Mouse (Mus musculus) midbrain, embryonic 14.5 days (tissue): Measurements from ENCODE around the gene 4933427D14Rik. TPM values are rescaled to one million over a fixed set of nuclear protein-coding genes. Genes with fewer than 3 reads are reported as not detected.

Experiments used
- ATAC-seq: fragments of 200-750 bp; cut with Nextera tagmentation; 2 replicates; pipeline ENCODE4 v1.8.0; 2017; ENCODE audit warnings: moderate number of reproducible peaks, moderate library complexity; ENCODE audit not compliant: low FRiP score, low TSS enrichment
- DNase-seq: peaks from one replicate; pipeline ENCODE4 v3.0.0-alpha.2; 2015
- H3K27ac ChIP-seq: fragments of 300-500 bp; sonication (generic); replicated peaks from 2 replicates; pipeline ENCODE4 v1.5.1; 2014; ENCODE audit warnings: mild to moderate bottlenecking, low read depth, low read length, moderate library complexity
- H3K27me3 ChIP-seq: fragments of 300-500 bp; sonication (generic); 2 replicates; pipeline ENCODE4 v1.6.1; 2014; ENCODE audit warnings: low read length, control low read depth, mixed read lengths; ENCODE audit not compliant: control insufficient read depth, insufficient read depth
- H3K36me3 ChIP-seq: fragments of 300-500 bp; sonication (generic); 2 replicates; pipeline ENCODE4 v1.6.1; 2014; ENCODE audit warnings: low read length, control low read depth; ENCODE audit not compliant: control insufficient read depth, insufficient read depth
- H3K4me1 ChIP-seq: fragments of 300-500 bp; sonication (generic); 2 replicates; pipeline ENCODE4 v1.6.1; 2014; ENCODE audit warnings: mild to moderate bottlenecking, antibody characterized with exemption, low read length, control low read depth; ENCODE audit not compliant: control insufficient read depth, insufficient read depth
- H3K4me2 ChIP-seq: fragments of 300-500 bp; sonication (generic); 2 replicates; pipeline ENCODE4 v1.6.1; 2014; ENCODE audit warnings: mild to moderate bottlenecking, low read length, moderate library complexity
- H3K4me3 ChIP-seq: fragments of 300-500 bp; sonication (generic); replicated peaks from 2 replicates; pipeline ENCODE4 v1.5.1; 2014; ENCODE audit warnings: low read depth, low read length
- H3K9ac ChIP-seq: fragments of 300-500 bp; sonication (generic); replicated peaks from 2 replicates; pipeline ENCODE4 v1.6.1; 2014; ENCODE audit warnings: mild to moderate bottlenecking, low read length, moderate library complexity
- H3K9me3 ChIP-seq: fragments of 300-500 bp; sonication (generic); 2 replicates; pipeline ENCODE4 v1.6.1; 2016; ENCODE audit warnings: low read length, control low read depth, mixed read lengths; ENCODE audit not compliant: control insufficient read depth
- WGBS: fragments of 180-500 bp; shearing (Covaris S2); extraction: QIAGEN DNeasy Blood & Tissue Kit; methylation state at CpG from one replicate; pipeline ENCODE4 v1.1.7; 2014; 5-methylcytosine and 5-hydroxymethylcytosine counted together
- polyA plus RNA-seq: library from polyadenylated mRNA; unstranded; fragments of >200 nt; fragmentation: Nextera tagmentation; extraction: Ambion mirVana; gene quantifications from 2 replicates; pipeline ENCODE4 v1.2.1, GENCODE M21; 2014

Gene 4933427D14Rik
- polyA plus RNA-seq, 1 experiment from 2014 or later = 22.2 TPM

- Histone ChIP-seq H3K9me3 (no peaks in the 10 kb centered on the region), H3K4me1 (no peaks in the 10 kb centered on the region), H3K4me2 (no peak overlapping the region), H3K4me3 (no peak overlapping the region), H3K27ac (no peak overlapping the region), H3K27me3 (no peaks in the 10 kb centered on the region), H3K9ac (no peak overlapping the region), H3K36me3 (no peaks in the 10 kb centered on the region)
- ATAC-seq = no peak
- WGBS = 91% methylated on average over 4 of the region's 4 CpGs
- no peak for DNase-seq
Measured at GRCm38 (mm10) chr11:72228513-72228912, 21.3 kb upstream of the 4933427D14Rik start.

DNA sequence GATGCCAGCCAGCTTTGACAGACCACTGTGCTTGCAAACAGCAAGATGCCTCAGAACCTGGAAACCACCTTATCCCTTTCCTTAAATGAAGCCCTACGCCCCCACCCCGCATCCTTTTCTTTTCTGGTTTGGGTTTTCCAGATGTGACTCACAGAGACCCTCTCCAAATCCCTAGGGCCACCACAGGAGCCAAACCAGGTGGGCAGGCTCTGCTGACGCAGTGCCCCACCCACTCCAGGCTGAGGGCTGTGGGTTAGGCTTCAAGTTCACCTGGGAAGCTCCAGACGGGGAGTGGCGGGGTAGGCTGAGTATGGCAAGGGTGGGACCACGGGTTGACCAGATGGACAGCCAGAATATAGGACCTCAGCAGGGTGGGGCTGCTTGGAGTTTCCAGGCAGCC, 19.6 kb upstream of the 4933427D14Rik start:
- Histone ChIP-seq H3K4me1 (no peaks in the 10 kb centered on the region), H3K9ac (no peak overlapping the region), H3K27me3 (no peaks in the 10 kb centered on the region), H3K4me2 (no peak overlapping the region), H3K4me3 (no peak overlapping the region), H3K9me3 (no peaks in the 10 kb centered on the region), H3K36me3 (no peaks in the 10 kb centered on the region), H3K27ac (no peak overlapping the region)
- 93% methylated on average over 6 of the region's 6 CpGs for WGBS
- DNase-seq = no peak
- no peak for ATAC-seq

DNA sequence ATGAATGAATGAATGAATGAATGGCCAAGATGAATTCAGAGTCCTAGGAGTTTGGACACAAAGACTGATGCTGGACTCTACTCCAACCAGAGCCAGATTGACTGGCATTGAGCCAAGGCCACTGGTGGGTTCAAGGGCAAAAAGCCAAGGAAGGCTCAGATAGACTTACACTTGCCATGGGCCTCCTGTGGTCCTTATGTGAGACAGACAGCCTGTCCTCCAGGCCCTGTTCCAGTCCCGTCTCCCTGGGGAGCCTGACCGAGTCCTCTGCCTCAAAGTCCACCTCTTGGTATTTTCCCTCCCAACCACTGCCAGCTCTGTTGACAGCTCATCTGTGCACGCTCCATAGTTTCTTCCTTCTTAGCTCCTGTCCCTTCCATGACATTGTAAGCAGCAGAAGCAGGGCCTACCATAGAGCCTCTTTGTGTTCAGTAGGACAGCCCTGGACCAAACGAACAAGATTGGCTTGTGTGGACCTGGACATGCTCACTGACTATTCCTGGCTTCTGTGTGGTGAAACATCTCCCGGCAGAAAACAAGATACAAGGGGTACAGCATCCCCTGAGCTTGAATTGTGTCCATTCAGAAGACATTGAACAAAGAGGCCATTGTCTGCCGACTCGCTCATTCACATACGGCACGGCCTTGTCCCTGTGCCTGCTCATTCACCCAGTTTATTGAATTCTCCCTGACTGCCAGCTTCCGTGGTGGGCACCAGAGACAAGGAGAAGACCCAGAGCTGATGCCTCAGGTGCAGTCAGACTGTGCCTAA, 18.9 kb upstream of the 4933427D14Rik start:
- no peaks in the 10 kb centered on the region for H3K27me3 ChIP-seq
- no peaks in the 10 kb centered on the region for H3K4me1 ChIP-seq
- H3K36me3 ChIP-seq = no peaks in the 10 kb centered on the region
- ATAC-seq (no peak), DNase-seq (peak; percentile 49)
- WGBS = 36% methylated on average over 10 of the region's 10 CpGs
- H3K4me3 ChIP-seq = no peak overlapping the region
- no peaks in the 10 kb centered on the region for H3K9me3 ChIP-seq
- H3K9ac ChIP-seq = no peak overlapping the region
- no peak overlapping the region for H3K27ac ChIP-seq
- H3K4me2 ChIP-seq = no peak overlapping the region

GRCm38 (mm10) chr11:72224865-72225264, 17.6 kb upstream of the 4933427D14Rik start:
- no peak overlapping the region for H3K27ac ChIP-seq
- no peak overlapping the region for H3K4me3 ChIP-seq
- no peak for ATAC-seq
- no peaks in the 10 kb centered on the region for H3K9me3 ChIP-seq
- WGBS = 10% methylated on average over 5 of the region's 5 CpGs
- peak; percentile 87 for DNase-seq
- H3K4me2 ChIP-seq = no peak overlapping the region
- H3K36me3 ChIP-seq = no peaks in the 10 kb centered on the region
- H3K4me1 ChIP-seq = no peaks in the 10 kb centered on the region
- H3K9ac ChIP-seq = no peak overlapping the region
- H3K27me3 ChIP-seq = no peaks in the 10 kb centered on the region

DNA sequence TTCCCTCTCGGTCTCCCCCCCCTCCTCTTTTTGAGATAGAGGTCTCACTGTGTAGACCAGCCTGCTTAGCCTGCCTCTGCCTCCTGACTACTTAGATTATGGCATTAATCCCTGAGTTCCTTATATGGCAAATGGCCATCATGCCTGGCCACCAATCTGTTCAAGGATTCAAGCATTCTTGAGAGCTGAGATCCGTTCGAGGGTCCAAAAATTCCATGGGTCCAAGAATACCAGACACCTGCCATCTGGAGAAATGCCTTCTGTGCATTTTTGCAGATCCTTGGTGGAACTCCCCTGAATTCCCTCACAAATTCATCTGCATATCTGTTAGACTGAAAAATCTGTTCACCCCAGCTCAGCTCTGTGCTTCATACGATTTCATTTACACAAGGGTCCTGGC, 16.2 kb upstream of the 4933427D14Rik start:
- DNase-seq = no peak
- Histone ChIP-seq H3K27me3 (no peaks in the 10 kb centered on the region), H3K36me3 (0 out of 2 replicates have a peak, but pooled peaks cover 4% of the 10 kb centered on the region), H3K4me3 (no peak overlapping the region), H3K4me2 (no peak overlapping the region), H3K9ac (no peak overlapping the region), H3K9me3 (no peaks in the 10 kb centered on the region), H3K27ac (no peak overlapping the region), H3K4me1 (no peaks in the 10 kb centered on the region)
- 84% methylated on average over 4 of the region's 4 CpGs for WGBS
- ATAC-seq = no peak

GRCm38 (mm10) chr11:72221278-72221677, 14.0 kb upstream of the 4933427D14Rik start:
- no peak for ATAC-seq
- 14% methylated on average over 6 of the region's 6 CpGs for WGBS

DNA sequence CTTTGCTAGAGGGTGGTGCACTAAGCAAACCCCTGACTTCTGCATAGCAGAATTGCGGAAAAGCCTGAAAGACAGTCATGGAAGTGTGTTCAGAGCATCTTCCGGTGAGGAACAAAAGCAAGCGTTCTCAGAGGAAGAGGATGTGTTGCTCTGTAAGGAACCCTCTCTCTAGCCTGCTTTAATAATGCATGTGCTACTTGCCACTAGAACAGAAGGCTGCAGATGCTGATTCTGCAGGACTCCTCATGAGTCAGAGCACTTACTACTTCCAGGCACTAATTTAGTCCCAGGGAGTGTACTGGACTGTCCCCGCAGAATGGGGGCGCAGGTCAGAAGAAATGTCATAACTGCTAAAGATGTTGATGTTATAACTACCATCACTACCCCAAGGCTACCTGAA, 9.9 kb upstream of the 4933427D14Rik start:
- peak overlapping the region; percentile 72 for H3K4me2 ChIP-seq

More at GRCm38 (mm10) chr11:72221278-72221677, 14.0 kb upstream of the 4933427D14Rik start:
- no peaks in the 10 kb centered on the region for H3K9me3 ChIP-seq
- no peak overlapping the region for H3K27ac ChIP-seq
- peak; percentile 90 for DNase-seq
- H3K36me3 ChIP-seq = 0 out of 2 replicates have a peak, but pooled peaks cover 4% of the 10 kb centered on the region
- H3K4me1 ChIP-seq = peaks cover 11% of the 10 kb centered on the region
- no peak overlapping the region for H3K4me3 ChIP-seq
- no peak overlapping the region for H3K9ac ChIP-seq
- H3K27me3 ChIP-seq = no peaks in the 10 kb centered on the region
- H3K4me2 ChIP-seq = no peak overlapping the region

DNA sequence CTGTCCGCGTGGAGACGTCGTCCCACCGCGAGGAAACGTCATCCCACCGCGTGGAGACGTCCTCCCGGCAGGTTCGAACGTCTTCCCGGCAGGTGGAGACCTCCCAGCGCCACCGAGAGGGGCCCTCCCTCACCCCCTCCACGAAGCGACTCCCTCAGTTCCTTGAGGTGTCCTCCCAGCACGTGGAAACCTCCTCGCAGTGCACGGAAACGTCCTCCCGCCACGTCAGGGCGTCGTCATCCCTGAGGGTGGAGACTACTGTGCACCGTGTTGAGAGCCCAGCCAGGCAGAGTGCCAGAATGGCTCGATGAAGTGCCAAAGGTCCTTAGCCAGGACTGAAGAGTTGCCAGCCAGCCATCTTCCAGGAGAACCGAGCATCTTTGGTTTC, 8.1 kb upstream of the 4933427D14Rik start, which contains the start of gene Med31:
Gene Med31 (minus strand): TSS at position 183 of the 388 bp plus-strand sequence.
- WGBS = 2% methylated on average over 29 of the region's 29 CpGs
- peak within 1 kb of the TSS; percentile 84 for H3K27ac ChIP-seq
- peak within 1 kb of the TSS; percentile 69 for H3K9ac ChIP-seq
- peaks cover 22% of the 10 kb centered on the region for H3K4me1 ChIP-seq
- peak within 1 kb of the TSS; percentile 84 for H3K4me3 ChIP-seq
- ATAC-seq (peak; percentile 85), DNase-seq (peak; percentile 88)
- no peaks in the 10 kb centered on the region for H3K9me3 ChIP-seq
- no peaks in the 10 kb centered on the region for H3K27me3 ChIP-seq
- H3K4me2 ChIP-seq = peak within 1 kb of the TSS; percentile 72
- H3K36me3 ChIP-seq = peaks cover 23% of the 10 kb centered on the region

More for the DNA sequence above, 9.9 kb upstream of the 4933427D14Rik start:
- DNase-seq = no peak
- Histone ChIP-seq H3K9me3 (no peaks in the 10 kb centered on the region), H3K36me3 (peaks cover 6% of the 10 kb centered on the region), H3K27me3 (no peaks in the 10 kb centered on the region), H3K9ac (0 out of 2 replicates have a peak overlapping the region, but pooled peaks have one; percentile 20), H3K27ac (no peak overlapping the region), H3K4me1 (peaks cover 22% of the 10 kb centered on the region), H3K4me3 (no peak overlapping the region)
- no peak for ATAC-seq
- 89% methylated on average over 5 of the region's 5 CpGs for WGBS
